Mouse (Mus musculus): ENCODE data around the gene Eef1a1. TPM values are rescaled to one million over a fixed set of nuclear protein-coding genes. Genes with fewer than 3 reads are reported as not detected.
A peak's percentile ranks its signal among the peaks of the same experiment; 100 is the strongest.
"Not testable (repeated sequence)": the region's sequence is repeated elsewhere in the genome, so short reads cannot be mapped to it uniquely, and the experiment has no call there.

The Eef1a1 gene
- total RNA-seq, 2 experiments from 2014 or later: 11,199 to 20,522 TPM

DNA sequence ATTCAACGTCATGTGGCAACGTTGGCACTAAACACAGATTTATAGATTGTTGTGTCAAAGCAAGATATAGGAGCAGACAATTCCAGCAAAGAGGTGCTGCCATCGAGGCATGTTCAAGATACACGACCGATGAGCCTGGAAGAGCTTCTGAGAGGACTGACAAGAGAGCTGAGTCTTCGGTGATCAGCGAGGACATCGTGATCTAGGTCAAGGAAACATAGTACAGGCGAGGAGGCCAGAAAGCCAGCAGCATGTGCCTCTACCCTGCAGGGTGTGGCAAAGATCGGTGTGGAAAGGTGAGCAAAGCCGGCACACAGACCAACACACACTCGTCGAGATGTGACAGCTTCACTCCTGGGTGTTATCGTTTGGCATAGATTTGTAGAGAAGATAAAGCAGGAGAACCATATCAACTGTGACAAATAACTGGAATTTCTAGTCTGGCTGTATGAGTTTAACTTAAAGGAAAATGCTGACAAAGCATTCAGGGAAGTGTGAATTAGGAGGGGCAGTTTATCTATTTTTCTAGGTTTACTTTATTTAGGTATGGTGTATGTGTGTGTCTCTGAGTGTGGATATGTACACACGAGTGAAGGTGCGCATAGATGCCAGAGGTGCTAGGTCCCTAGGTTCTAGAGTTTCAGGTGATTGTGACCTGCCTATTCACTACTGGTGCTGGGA lies 19.3 kb upstream of the Eef1a1 start:
- ATAC-seq (replicated peaks; ENCODE audit: poor library complexity): no peak

DNA sequence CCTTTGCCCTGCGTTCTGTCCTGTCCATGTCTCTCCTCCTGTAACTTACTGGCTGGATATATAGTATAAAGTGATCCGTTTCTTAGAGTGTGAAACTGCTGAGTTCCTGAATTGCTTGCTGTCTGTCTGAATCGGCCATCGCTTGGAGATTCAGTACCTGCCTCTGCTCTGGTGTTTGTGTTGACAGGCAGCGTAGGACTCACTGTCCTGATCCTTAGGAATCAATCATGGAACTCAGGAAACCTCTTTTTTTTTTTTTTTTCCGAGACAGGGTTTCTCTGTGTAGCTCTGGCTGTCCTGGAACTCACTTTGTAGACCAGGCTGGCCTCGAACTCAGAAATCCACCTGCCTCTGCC lies 17.7 kb upstream of the Eef1a1 start:
- no peak for ATAC-seq (replicated peaks; ENCODE audit: poor library complexity)

DNA sequence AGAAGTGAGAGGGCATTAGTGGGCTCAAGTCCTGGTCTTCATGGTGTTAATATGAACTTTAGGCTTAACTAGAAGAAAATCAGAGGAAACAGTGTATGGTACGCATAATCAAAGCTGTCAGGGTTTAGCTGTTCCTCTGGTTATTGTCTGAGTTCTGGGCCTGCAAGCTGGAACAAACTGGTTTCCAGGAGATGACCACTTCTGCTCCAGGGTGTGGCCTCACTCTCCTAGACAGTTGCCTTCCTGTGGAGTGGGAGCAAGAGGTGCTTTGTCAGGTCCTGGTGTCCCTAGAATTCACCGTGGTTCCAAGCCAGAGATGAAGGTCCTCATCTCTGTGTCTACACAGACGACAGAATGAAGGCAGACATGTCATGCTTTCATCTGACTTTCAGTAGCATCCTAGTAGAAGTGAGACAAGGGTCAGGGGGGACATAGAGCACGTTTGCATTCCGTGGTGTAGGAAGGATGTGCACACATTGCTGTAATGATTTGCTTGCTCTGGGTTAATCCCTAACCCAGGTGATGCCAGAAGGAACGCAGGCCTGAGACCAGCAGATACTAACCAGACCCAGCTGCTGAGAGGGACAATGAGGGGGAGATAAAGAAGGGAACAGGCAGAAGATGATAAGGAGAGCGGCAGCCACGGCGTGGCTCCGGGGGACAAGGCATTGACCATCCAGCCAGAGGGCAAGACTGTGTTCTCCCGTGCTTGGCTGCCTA lies 17.2 kb upstream of the Eef1a1 start:
- peak; percentile 76 for ATAC-seq (replicated peaks; ENCODE audit: poor library complexity)

DNA sequence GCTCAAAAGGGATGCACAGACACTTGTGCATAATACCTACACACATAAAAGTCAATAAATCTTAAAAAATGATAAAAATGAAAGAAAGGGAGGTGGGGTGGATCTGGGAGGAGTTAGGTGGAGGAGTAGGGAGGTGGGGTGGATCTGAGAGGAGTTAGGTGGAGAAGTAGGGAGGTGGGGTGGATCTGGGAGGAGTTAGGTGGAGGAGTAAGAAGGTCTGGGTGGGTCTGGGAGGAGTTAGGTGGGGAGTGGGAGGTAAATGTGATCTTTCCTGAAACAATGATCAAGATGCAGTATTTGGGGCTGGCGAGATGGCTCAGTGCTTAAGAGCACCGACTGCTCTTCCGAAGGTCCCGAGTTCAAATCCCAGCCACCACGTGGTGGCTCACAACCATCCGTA lies 16.3 kb upstream of the Eef1a1 start:
- ATAC-seq (replicated peaks; ENCODE audit: poor library complexity): no peak

DNA sequence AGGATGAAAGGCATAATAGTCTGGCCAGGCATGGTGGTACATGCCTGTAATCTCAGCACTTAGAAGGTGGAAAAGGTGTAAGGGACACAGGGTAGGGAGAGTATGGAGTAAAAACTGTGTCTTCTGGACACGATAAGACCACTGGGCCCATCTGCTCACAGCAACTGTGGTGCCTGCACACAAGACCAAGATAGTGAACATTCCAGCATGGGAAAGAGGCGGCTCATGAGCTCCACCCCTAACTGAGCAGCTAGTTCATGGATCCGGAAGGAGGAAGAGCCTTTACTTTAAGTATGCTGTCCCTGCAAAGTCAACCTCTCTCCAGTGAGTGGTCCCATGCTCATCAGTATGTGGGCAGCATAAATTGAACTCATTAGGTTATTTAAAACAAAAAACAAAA lies 15.7 kb upstream of the Eef1a1 start:
- no peak for ATAC-seq (replicated peaks; ENCODE audit: poor library complexity)

DNA sequence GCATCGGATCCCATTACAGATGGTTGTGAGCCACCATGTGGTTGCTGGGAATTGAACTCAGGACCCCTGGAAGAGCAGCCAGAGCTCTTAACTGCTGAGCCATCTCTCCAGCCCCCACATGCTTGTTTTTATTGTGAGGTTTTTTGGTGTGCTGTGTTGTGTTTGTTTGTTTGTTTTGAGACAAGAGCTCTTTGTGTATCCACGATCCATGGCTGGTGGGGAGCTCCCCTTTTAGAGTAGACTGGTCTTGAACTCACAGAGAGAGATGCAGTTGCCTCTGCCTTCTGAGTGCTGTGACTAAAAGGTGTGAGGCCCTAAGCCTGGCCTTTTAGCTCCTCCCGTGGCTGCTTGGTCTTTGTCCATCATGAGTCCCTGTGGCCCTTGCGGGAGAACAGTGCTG lies 15.2 kb upstream of the Eef1a1 start:
- ATAC-seq (replicated peaks; ENCODE audit: poor library complexity): no peak

DNA sequence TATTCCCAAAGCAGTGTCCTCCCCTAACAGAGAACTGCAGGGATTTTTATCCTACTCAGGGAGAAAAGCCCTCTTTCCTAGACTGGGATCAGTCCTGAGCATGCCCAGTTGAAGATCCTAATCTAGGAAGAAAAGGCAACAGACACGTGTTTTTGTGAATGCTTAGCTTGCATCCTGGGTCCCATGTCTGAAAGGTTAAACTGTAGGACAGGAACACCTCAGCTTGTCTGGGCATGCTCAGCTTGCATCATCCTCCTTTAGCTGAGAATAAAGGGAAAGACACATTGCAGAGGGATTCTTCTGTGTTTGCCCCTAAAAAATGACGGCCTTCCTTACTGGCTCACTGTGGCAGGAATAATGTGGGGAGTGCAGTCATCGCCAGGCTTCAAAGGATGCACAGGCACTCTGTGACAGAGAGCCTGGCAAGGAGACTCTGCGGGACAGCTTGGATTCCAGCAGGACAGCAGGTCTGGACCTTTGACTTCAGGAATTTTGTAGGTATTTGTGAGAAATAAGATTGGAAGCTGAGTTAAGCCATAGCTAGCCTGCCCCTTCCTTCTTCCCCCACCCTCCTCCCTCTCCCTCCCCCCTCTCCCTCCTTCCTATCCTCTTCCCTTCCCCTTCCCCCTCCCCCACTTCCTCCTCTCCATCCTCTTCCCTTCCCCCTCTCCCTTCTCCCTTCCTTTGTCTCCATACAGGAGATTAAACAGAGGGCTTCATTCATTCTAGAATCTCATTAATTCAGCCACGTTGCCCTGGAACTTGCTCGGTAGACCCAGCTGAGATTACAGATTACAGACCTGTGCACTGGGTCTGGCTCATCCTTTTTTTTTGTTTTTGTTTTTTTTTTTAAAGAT lies 14.5 kb upstream of the Eef1a1 start:
- no peak for ATAC-seq (replicated peaks; ENCODE audit: poor library complexity)

DNA sequence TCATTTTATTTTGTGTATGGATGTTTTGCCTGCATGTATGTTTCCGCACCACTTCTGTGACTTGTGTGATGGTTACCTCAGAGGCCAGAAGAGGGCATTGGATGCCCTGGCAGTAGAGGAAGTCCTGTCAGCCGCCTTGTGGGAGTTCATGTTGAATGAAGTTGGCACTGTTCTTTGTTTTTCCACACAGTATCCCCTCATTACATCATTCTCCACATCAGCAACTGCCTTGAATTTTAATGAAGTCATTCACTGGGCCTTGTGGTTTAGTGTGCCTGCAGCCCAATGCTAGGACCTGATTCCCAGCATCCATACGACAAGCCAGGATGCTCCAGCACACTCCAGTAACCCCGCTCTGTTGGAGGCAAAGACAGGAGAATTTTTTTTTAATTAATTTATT lies 12.3 kb upstream of the Eef1a1 start:
- ATAC-seq (replicated peaks; ENCODE audit: poor library complexity): peak; percentile 68

DNA sequence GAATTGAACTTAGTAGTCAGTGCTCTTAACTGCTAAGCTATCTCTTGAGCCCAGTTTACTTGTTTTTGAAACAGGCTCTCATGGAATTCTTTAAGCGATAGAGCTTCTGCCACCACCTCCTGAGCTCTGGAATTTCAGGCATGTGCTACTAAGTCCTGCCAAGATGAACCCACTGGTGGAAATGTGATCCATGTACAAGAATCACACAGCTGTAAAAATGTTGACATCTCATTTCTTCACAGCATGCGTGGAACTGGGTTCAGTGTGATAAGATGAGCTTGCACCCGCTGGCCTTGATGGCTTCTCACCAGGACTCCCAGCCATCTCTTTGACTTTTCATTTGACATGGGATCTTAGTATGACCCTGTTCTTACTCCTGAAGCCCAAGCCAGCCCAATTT lies 11.4 kb upstream of the Eef1a1 start:
- no peak for ATAC-seq (replicated peaks; ENCODE audit: poor library complexity)

DNA sequence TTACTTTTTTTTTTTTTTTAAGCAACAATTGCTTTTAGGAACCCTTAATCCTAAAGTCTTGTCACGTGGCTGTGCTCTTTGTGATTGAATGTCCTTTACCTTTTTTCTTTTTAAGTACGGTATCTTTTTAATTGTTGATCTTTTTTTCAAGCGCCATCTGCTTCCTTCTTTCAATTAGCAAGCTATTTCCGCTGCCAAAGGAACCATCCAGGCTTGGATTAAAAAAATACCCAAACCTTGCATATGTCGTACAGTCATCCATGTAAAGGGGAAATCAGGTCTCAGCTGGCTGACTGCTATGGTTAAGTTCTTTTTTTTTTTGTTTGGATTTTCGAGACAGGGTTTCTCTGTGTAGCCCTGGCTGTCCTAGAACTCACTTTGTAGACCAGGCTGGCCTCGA lies 4.2 kb upstream of the Eef1a1 start:
- ATAC-seq (replicated peaks; ENCODE audit: poor library complexity): no peak

DNA sequence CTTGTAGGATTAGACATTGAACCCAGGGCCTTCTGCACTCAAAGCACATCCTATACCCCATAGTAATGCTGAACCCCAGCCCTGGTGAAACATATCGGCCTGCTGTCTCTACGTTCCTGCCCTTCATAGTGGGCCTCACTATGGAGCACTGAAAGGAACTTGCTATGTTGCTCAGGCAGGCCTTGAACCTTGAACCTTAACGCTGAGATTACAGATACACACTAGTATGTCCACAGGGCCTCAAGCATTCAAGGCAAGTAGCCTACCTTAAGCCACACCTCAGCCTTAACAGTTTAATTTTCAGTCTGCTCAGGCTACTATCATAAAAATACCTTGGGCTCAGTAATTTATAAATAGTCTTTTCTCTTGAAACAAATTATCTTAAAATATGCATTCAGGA lies 3.3 kb upstream of the Eef1a1 start:
- ATAC-seq (replicated peaks; ENCODE audit: poor library complexity): no peak

DNA sequence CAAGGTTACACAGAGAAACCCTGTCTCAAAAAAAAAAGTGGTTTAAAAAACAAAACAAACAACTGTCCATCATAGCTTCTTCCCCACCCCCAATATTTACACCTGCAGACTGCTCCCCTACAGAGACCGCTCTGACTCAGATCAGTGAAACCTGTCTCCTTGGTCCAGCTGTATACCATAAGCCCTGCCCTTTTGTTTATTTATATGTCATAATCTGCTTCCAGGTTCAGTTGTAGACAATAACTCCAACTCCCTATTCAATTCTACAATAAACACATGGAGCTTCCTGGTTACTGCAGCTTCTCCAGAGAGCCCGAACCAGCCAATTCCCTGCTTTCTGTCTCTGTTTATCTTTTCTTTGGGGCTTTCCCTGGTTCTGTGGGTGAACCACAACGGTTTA lies 2.2 kb upstream of the Eef1a1 start:
- no peak for ATAC-seq (replicated peaks; ENCODE audit: poor library complexity)

DNA sequence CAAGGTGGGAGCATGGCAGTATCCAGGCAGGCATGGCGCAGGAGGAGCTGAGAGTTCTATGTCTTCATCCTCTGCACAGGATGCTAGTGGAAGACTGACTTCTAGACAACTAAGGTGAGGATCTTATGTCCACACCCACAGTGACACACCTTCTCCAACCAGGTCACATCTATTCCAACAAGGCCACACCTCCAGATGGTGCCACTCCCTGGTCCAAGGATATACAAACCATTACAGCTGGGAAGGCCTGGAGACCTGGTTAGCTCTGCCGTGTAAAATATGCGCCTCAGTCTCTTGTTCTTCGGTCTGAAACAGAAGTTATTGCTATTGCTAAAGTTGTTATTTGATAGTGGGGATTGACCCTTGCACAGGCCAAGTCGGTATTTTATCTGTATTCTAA lies 930 bp downstream of the Eef1a1 start:
- not testable (repeated sequence) for ATAC-seq (replicated peaks; ENCODE audit: poor library complexity)

DNA sequence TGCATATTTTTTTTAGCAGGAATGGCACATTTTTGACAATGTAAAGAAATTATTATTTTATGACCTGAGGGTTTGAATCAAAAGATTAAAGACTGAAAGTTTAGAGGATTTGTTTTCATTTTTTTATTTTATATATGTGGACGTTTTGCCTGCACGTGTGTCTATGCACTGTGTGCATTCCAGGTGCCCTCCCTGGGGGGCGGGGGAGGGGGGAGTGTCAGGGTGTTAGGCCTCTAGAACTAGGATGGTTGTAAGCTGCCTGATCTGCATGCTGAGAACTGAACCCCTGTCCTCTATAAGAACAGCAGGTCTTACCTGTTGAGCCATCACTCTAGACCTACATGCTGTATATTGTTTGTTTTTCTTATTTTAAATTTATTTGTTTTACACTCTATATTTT lies 4.3 kb downstream of the Eef1a1 start:
- no peak for ATAC-seq (replicated peaks; ENCODE audit: poor library complexity)

DNA sequence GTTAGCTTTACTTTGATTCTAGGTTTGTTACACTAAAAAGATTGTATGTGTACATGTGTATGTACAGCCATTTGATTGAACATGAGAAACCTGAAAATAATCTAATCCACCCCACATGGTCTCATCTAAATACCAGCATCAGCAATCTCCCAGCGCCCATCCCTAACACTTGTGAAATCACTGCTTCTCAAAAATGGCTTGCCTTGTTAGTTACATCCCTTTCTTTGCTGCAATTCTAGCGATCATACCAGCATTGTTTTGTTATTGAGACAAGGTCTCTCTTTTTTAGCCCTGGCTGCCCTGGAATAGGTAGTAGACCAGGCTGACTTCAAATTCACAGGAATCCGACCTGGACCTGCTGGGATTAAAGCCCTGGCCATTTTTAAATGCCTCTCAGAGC lies 6.6 kb downstream of the Eef1a1 start:
- ATAC-seq (replicated peaks; ENCODE audit: poor library complexity): no peak

DNA sequence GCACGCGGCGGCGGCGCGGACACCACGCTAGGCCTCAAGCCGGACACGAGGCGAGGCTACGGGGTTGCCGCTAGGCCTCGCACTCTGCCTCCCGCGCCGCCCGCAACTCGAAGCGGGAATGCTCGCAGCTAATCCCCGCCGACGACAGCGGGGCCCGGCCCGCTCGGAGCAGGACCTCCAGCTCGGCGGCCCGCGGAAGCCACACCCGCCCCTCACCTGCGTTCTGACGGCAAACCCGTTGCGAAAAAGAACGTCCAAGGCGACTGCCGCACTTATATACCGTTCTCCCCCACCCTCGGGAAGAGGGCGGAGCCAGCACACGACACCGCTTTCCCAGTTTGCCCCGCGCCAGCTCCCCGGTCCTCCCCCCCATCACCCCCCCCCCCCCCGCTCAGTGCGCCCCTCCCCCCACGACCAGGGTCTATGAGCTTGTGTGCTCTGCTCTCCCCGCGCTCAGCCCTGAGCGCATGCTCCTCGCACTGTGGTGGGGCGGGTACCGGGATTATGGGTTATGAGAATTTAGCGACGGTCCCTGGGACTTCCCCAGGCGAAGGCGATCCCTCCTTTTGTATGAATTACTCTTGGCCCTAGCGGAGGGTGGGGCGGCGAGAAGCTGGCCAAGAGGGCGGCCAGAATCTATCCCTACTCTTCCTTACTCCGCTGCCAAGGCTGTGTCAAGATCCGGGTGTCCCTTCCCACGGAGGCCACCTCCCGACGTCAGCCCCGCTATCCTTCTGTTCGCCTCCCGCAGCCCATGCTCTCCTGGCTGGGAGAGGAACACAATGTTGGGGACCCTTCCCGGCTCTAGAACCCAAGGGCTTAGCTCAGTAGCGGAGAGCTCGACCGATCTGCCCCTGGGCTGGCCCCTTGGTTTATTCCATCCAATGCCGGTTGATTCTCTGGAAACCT lies 7.3 kb downstream of the Eef1a1 start:
- ATAC-seq (replicated peaks; ENCODE audit: poor library complexity): peak; percentile 66

DNA sequence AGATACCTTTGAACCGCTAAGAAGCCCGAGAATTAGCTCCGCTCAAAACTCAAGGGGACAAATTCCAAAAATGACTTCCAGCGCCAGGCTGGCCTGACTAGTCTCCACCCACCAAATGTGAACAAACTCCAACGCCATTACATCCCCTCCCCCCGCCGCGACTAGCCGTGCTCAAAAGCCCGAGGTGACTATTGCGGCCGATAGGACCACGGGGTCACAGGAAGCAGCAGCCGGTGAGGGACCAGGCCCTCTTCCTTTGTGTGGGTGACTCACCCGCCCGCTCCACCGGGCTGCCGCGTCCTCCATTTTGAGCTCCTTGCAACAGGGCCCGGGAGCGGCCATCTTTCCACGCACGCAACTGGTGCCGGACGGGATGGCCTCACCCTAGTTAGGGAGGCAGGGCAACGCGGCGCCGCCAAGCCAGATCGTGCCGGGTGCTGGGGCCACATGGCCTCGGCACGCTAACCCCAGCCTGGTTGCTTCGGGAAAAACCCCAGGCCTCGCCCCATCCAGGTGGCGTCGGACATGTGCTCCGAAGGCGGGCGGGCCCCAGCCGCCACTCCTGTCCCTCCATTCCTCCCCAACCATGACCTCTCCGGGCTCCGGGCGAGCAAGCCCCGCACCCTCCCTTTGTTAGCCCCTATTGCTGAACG lies 8.1 kb downstream of the Eef1a1 start:
- ATAC-seq (replicated peaks; ENCODE audit: poor library complexity): peak; percentile 29

DNA sequence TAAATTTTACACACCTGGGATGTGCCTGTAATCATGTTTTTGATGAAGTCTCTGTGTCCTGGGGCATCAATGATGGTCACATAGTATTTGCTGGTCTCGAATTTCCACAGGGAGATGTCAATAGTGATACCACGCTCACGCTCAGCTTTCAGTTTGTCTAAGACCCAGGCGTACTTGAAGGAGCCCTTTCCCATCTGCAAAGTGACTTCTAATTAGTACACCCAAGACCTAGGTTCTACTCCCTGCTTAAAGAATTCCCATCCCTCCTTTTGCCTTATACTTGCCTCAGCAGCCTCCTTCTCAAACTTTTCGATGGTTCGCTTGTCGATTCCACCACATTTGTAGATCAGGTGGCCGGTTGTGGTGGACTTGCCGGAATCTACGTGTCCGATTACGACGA lies 8.7 kb downstream of the Eef1a1 start:
- not testable (repeated sequence) for ATAC-seq (replicated peaks; ENCODE audit: poor library complexity)

DNA sequence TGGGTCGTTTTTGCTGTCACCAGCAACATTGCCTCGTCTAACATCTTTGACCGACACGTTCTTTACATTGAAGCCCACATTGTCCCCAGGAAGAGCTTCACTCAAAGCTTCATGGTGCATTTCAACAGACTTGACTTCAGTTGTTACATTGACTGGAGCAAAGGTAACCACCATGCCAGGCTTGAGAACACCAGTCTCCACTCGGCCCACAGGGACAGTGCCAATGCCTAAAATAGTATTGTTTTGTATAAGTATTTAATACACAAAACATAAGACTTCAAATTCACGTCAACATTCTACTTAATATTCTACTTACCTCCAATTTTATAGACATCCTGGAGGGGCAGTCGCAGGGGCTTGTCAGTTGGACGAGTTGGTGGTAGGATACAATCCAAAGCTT lies 9.6 kb downstream of the Eef1a1 start:
- not testable (repeated sequence) for ATAC-seq (replicated peaks; ENCODE audit: poor library complexity)

DNA sequence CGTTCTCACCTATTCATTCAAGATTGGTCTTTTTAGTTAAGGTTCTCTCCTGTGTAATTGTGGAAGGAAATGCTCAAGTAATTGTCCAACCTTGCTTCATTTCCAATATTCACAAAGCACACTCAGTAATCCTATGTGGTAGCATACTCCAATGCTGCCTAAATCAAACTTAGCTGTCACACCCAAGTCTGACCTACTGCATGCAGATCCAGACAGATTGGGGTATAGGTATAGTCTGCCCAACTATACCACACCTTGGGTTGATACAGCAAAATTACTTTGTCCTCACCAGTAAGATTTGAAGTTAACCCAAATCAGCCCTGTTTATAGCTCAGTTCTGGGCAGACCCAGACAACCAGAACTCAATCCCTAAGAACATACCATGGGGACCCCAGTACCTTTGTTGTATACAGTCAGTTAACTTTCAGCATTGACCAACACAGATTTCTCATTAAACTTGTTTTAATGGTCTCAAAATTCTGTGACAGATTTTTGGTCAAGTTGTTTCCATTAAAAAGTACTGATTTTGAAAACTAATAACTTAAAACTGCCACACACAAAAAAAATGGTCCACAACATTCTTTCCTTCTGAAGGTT lies 10.8 kb downstream of the Eef1a1 start:
- not testable (repeated sequence) for ATAC-seq (replicated peaks; ENCODE audit: poor library complexity)
